Mouse (Mus musculus) heart, adult 2 months (tissue): ENCODE results near the gene Nnmt.

ENCODE experiments used
- EP300 ChIP-seq: fragments of 200-500 bp; IDR thresholded peaks from 2 replicates; pipeline ENCODE4 v1.6.1; 2011; ENCODE audit warnings: low read depth, low read length, control low read depth; ENCODE audit not compliant: insufficient read depth
- POLR2A ChIP-seq: fragments of 200-500 bp; IDR thresholded peaks from 2 replicates; pipeline ENCODE4 v1.6.1; 2011; ENCODE audit warnings: mild to moderate bottlenecking, low read depth, low read length, control low read depth; ENCODE audit not compliant: insufficient read depth

DNA sequence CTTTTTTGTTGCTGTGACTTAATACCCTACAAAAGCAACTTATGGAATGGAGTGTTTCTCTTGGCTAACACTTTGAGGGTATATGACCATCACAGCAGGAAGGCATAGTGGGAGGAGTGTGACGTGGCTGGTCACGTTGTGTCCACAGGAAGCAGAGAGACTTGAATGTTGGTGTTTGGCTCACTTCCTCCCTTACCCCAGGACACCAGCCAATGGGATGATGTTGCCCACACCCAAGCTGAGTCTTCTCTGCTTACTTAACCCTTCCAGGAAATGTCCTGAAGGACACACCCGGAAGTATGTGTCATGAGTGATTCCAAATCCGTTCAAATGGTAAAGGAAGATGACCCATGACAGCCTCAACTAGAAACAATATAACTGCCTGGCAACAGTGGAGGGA, 4.8 kb upstream of the Nnmt start:
- TF ChIP-seq EP300: no peak
- TF ChIP-seq POLR2A: no peak
